Mouse (Mus musculus): ENCODE measurements at regions not wholly inside any gene's neighbourhood (a gene's known extent, or its start where the extent isn't known, plus 50 kb on each side); places are given as distances from the start of the nearest gene placed in this dataset.

DNA sequence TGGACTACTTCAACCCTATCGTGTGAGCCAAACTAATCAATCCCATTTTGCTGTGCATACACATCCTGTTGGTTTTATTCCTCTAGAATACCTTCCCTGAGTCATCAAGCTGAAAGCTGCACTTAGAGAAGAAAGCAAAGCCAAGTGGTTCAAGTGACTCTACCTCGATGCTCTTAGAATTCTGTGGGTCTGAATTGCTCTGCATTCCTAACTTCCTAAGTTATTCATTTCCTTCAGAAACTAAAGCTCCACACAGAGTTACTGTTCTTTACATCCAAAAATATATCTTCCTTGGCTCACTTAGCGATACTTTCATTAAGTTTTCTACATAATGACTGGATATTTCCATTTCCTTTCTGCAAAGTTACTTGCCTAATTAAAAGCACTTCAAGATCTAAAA is 379.0 kb upstream of the Pkdcc start:
- Histone ChIP-seq H3K9me3 (no peaks in the 10 kb centered on the region), H3K27me3 (no peaks in the 10 kb centered on the region), H3K4me1 (replicated peaks) (no peaks in the 10 kb centered on the region), H3K4me3 (replicated peaks) (no peak overlapping the region), H3K9ac (replicated peaks) (no peak overlapping the region), H3K36me3 (no peaks in the 10 kb centered on the region), H3K27ac (no peak overlapping the region), H3K4me2 (no peak overlapping the region)
- no peak for ATAC-seq (ENCODE audit: insufficient number of reproducible peaks, insufficient read depth, low FRiP score, low TSS enrichment, low read depth)
- WGBS: 71% methylated on average over 3 of the region's 3 CpGs

- Histone ChIP-seq H3K9ac (replicated peaks) (no peak overlapping the region), H3K27me3 (no peaks in the 10 kb centered on the region), H3K9me3 (peaks cover 9% of the 10 kb centered on the region; the same call in 1 of the 2 replicates), H3K4me3 (replicated peaks) (no peak overlapping the region), H3K27ac (no peak overlapping the region), H3K36me3 (no peaks in the 10 kb centered on the region), H3K4me2 (no peak overlapping the region), H3K4me1 (replicated peaks) (no peaks in the 10 kb centered on the region)
- ATAC-seq (ENCODE audit: insufficient number of reproducible peaks, insufficient read depth, low FRiP score, low TSS enrichment, low read depth): no peak
- WGBS: 78% methylated on average over 5 of the region's 5 CpGs
Measured at GRCm38 (mm10) chr17:82846776-82847494, 368.2 kb upstream of the Pkdcc start.

DNA sequence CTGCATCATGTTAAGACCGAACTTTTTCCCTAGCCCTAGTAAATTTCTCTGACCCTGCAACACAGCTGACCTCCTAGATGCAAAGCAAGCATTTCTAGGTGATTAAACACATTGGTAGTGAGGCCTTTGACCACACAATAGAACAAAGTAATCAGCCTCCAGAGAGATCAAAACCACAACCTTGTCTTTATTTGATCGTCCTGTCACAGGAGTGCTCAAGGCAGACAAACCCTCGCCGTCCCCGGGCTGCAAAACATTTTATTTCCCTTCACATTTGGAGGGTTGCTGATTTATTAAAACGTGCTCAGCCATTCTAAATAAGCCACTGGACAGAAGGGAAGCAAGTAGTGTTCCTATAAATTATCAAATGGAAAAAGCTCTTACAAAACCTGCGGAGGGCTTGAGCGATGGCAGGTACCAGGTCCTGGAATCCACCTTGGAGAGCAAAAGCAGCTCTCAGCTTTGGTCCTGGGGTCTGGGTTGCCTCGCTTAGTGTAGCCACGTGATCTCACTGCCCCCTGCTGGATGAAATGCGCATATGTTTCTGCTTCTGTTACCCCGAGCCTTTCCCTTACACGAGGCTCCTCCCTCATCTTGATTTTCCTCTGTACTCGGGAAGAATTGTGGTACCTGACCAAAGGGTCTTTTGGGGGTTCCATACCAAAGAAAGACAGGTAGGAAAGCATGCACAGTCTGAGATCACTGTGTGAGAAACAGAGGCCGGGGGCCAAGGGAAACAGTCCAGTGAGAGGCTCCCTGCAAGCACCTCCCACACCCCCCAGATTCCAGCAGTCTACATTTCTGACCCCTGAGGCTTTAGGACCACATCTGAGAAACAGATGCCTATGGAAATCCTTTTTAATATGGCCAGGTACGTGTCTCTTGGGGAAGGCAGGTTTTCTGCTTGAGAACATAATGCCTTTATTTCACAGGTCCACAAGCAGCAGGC is 357.6 kb upstream of the Pkdcc start:
- peak; percentile 97 for ATAC-seq (ENCODE audit: insufficient number of reproducible peaks, insufficient read depth, low FRiP score, low TSS enrichment, low read depth)
- H3K27me3 ChIP-seq: peaks cover 2% of the 10 kb centered on the region; the same call in 1 of the 2 replicates
- no peaks in the 10 kb centered on the region for H3K9me3 ChIP-seq
- H3K27ac ChIP-seq: no peak overlapping the region
- H3K4me2 ChIP-seq: peak overlapping the region; percentile 50
- no peaks in the 10 kb centered on the region for H3K36me3 ChIP-seq
- 0 out of 2 replicates have a peak, but pooled peaks cover 4% of the 10 kb centered on the region for H3K4me1 ChIP-seq (replicated peaks)
- 20% methylated on average over 16 of the region's 16 CpGs for WGBS
- H3K9ac ChIP-seq (replicated peaks): no peak overlapping the region
- peak overlapping the region; percentile 16 for H3K4me3 ChIP-seq (replicated peaks)

GRCm38 (mm10) chr17:82860391-82860790 is 354.7 kb upstream of the Pkdcc start:
- Histone ChIP-seq H3K27me3 (peaks cover 2% of the 10 kb centered on the region; the same call in 1 of the 2 replicates), H3K4me2 (no peak overlapping the region), H3K4me3 (replicated peaks) (no peak overlapping the region), H3K36me3 (no peaks in the 10 kb centered on the region), H3K9me3 (no peaks in the 10 kb centered on the region), H3K27ac (no peak overlapping the region), H3K4me1 (replicated peaks) (0 out of 2 replicates have a peak, but pooled peaks cover 6% of the 10 kb centered on the region), H3K9ac (replicated peaks) (no peak overlapping the region)
- no peak for ATAC-seq (ENCODE audit: insufficient number of reproducible peaks, insufficient read depth, low FRiP score, low TSS enrichment, low read depth)
- WGBS: 80% methylated on average over 5 of the region's 5 CpGs

GRCm38 (mm10) chr17:82860966-82861365 is 354.1 kb upstream of the Pkdcc start:
- 0 out of 2 replicates have a peak, but pooled peaks cover 6% of the 10 kb centered on the region for H3K4me1 ChIP-seq (replicated peaks)
- no peaks in the 10 kb centered on the region for H3K9me3 ChIP-seq
- no peak overlapping the region for H3K27ac ChIP-seq
- no peak for ATAC-seq (ENCODE audit: insufficient number of reproducible peaks, insufficient read depth, low FRiP score, low TSS enrichment, low read depth)
- H3K4me3 ChIP-seq (replicated peaks): no peak overlapping the region
- 86% methylated on average over 5 of the region's 5 CpGs for WGBS
- no peak overlapping the region for H3K4me2 ChIP-seq
- peaks cover 2% of the 10 kb centered on the region; the same call in 1 of the 2 replicates for H3K27me3 ChIP-seq
- no peaks in the 10 kb centered on the region for H3K36me3 ChIP-seq
- H3K9ac ChIP-seq (replicated peaks): no peak overlapping the region

DNA sequence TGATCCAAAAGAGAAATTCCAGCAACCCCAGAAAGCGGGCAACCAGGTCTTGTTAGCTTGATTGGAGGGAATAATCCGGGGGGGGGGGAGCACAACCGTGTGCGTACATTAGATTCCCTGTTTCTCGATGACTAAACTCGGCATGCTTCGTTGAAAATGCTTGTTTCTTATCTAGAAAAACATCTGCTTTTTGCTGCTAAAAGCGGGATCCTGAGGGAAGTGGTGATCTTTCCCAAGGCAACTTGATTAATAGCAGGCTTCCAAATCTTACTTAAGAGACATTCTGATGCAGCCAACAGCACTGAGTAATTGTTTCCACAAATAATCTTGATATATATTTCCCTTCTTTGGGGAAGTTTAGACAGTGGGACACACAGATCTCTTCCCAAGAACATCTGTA is 338.0 kb upstream of the Pkdcc start:
- no peak for ATAC-seq (ENCODE audit: insufficient number of reproducible peaks, insufficient read depth, low FRiP score, low TSS enrichment, low read depth)
- no peaks in the 10 kb centered on the region for H3K36me3 ChIP-seq
- no peaks in the 10 kb centered on the region for H3K9me3 ChIP-seq
- H3K9ac ChIP-seq (replicated peaks): no peak overlapping the region
- H3K4me2 ChIP-seq: no peak overlapping the region
- no peak overlapping the region for H3K27ac ChIP-seq
- WGBS: 80% methylated on average over 8 of the region's 8 CpGs
- H3K4me1 ChIP-seq (replicated peaks): no peaks in the 10 kb centered on the region; the same call in 1 of the 2 replicates
- no peak overlapping the region for H3K4me3 ChIP-seq (replicated peaks)
- H3K27me3 ChIP-seq: no peaks in the 10 kb centered on the region

GRCm38 (mm10) chr17:82900602-82901001 is 314.5 kb upstream of the Pkdcc start:
- WGBS: 61% methylated on average over 2 of the region's 2 CpGs

DNA sequence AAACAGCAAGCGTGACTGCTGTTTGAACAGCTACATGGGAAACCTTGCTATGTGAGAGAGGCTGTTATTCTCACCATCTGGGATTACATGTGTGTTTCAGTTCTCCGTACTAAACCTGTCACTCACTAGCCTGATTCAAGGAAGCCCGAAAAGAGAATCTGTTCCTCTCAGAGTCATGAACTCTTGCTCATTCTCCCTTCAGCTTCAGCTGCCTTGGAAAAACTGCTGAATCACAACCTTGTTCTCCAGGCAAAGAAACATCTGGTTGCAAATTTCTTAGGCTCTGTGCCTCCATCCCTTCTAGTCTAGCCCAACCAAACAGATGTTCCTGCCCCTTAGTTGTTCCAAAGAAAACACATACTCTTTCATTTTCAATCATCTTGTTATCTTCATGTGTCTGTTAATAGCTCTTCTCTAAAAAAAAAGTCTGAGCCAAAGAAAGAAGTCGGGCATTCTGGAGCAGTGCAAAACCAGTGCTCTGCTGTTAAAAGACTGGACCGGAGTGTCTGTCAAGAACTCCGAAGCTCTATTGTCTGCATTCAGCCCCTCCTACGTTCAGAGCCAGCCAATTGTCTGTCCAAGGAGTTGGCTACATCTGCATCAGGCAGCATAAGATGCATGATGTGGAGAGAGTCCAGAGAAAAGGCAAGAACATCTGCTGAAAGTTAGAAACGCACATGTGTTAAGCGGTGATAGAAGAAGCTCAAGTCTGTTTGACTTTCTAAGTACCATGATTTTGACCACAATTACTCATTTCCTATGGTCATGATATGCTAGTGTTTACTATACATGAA is 313.8 kb upstream of the Pkdcc start:
- Histone ChIP-seq H3K36me3 (no peaks in the 10 kb centered on the region), H3K4me1 (replicated peaks) (no peaks in the 10 kb centered on the region), H3K27ac (no peak overlapping the region), H3K4me2 (no peak overlapping the region), H3K27me3 (no peaks in the 10 kb centered on the region), H3K9me3 (peaks cover 5% of the 10 kb centered on the region; the same call in 1 of the 2 replicates), H3K9ac (replicated peaks) (no peak overlapping the region), H3K4me3 (replicated peaks) (no peak overlapping the region)
- WGBS: 71% methylated on average over 9 of the region's 9 CpGs
- no peak for ATAC-seq (ENCODE audit: insufficient number of reproducible peaks, insufficient read depth, low FRiP score, low TSS enrichment, low read depth)

More at GRCm38 (mm10) chr17:82900602-82901001, 314.5 kb upstream of the Pkdcc start:
- H3K36me3 ChIP-seq: no peaks in the 10 kb centered on the region
- no peak overlapping the region for H3K4me2 ChIP-seq
- no peak overlapping the region for H3K27ac ChIP-seq
- H3K9me3 ChIP-seq: peaks cover 5% of the 10 kb centered on the region; the same call in 1 of the 2 replicates
- no peak for ATAC-seq (ENCODE audit: insufficient number of reproducible peaks, insufficient read depth, low FRiP score, low TSS enrichment, low read depth)
- H3K9ac ChIP-seq (replicated peaks): no peak overlapping the region
- no peak overlapping the region for H3K4me3 ChIP-seq (replicated peaks)
- no peaks in the 10 kb centered on the region for H3K27me3 ChIP-seq
- H3K4me1 ChIP-seq (replicated peaks): no peaks in the 10 kb centered on the region

DNA sequence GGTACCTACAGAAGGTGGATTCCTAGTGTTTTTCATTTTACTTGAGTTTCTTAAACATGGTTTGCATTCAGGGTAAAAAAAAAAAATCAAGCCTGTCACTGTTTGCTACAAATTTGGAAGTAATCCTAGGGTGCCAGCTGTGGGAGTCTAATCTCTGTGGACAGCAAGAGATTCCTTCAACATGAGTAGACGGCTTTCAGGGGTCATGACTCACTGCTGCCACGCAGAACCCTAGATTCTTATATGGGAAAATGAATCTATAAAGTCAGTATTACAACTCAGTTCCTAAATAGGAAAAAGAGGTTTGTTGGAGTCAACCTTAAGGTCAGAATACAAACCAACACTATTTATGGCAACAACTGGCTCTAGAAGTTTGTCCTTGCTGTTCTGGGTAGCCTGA is 310.1 kb upstream of the Pkdcc start:
- Histone ChIP-seq H3K4me3 (replicated peaks) (no peak overlapping the region), H3K27me3 (no peaks in the 10 kb centered on the region), H3K4me2 (no peak overlapping the region), H3K36me3 (no peaks in the 10 kb centered on the region), H3K9me3 (peaks cover 5% of the 10 kb centered on the region; the same call in 1 of the 2 replicates), H3K27ac (no peak overlapping the region), H3K4me1 (replicated peaks) (no peaks in the 10 kb centered on the region), H3K9ac (replicated peaks) (no peak overlapping the region)
- no peak for ATAC-seq (ENCODE audit: insufficient number of reproducible peaks, insufficient read depth, low FRiP score, low TSS enrichment, low read depth)
- WGBS: 92% methylated on average over 2 of the region's 2 CpGs

DNA sequence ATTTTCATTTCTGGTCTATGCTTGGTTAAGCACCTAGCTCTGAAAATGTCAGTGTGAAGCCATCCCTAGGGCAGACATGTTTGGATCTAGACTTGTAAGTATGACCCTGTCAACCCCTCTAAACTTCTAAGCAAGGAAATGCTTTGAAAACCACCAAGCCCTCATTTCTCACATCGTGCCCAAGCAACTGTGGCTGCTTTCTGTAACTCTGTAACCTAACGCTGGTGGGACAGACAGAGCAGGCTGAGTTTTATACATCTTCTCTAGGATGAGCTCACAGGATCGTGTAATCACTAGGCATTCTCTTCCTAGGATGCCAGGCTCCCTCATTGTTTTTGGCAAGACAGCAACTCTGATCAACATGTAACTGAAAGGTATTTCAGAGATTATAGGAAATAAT is 309.6 kb upstream of the Pkdcc start:
- H3K27me3 ChIP-seq: no peaks in the 10 kb centered on the region
- 74% methylated on average over 3 of the region's 3 CpGs for WGBS
- ATAC-seq (ENCODE audit: insufficient number of reproducible peaks, insufficient read depth, low FRiP score, low TSS enrichment, low read depth): no peak

More for the DNA sequence above, 309.6 kb upstream of the Pkdcc start:
- no peak overlapping the region for H3K4me3 ChIP-seq (replicated peaks)
- H3K9ac ChIP-seq (replicated peaks): no peak overlapping the region
- no peak overlapping the region for H3K4me2 ChIP-seq
- H3K4me1 ChIP-seq (replicated peaks): no peaks in the 10 kb centered on the region
- H3K27ac ChIP-seq: no peak overlapping the region
- no peaks in the 10 kb centered on the region for H3K36me3 ChIP-seq
- H3K9me3 ChIP-seq: peaks cover 5% of the 10 kb centered on the region; the same call in 1 of the 2 replicates
